Mouse (Mus musculus): ENCODE results near the gene Pde5a. TPM values are rescaled to one million over a fixed set of nuclear protein-coding genes. Genes with fewer than 3 reads are reported as not detected.
A peak's percentile ranks its signal among the peaks of the same experiment; 100 is the strongest.

Pde5a gene
- polyA plus RNA-seq, 1 experiment, result 4.5 TPM

GRCm38 (mm10) chr3:122730741-122731235 is 2.0 kb downstream of the Pde5a start:
- no peaks in the 10 kb centered on the region for H3K36me3 ChIP-seq (ENCODE audit: control insufficient read depth, insufficient read depth)
- H3K4me2 ChIP-seq (ENCODE audit: low read depth), result peak overlapping the region; percentile 88
- no peaks in the 10 kb centered on the region for H3K27me3 ChIP-seq (ENCODE audit: control insufficient read depth, insufficient read depth, insufficient read length)
- H3ac ChIP-seq (ENCODE audit: control insufficient read depth, insufficient read length), result peak overlapping the region; percentile 53
- TF ChIP-seq TCF3 (IDR thresholded peaks at IDR 0.05; ENCODE audit: insufficient read length, low read depth) (no peak), SRF (IDR thresholded peaks at IDR 0.05; ENCODE audit: control insufficient read depth, insufficient read length, low read depth) (no peak), MYOD1 (IDR thresholded peaks at IDR 0.05; ENCODE audit: control insufficient read depth in 1 of 3, insufficient read length in 2 of 3, low read depth in 2 of 3) (no peak), E2F4 (IDR thresholded peaks at IDR 0.05; ENCODE audit: insufficient read depth) (no peak), MYOG (IDR thresholded peaks at IDR 0.05; ENCODE audit: control insufficient read depth in 1 of 3, insufficient read depth in 1 of 3, insufficient read length in 2 of 3, low read depth in 2 of 3) (no peak), POLR2AphosphoS2 (IDR thresholded peaks at IDR 0.05; ENCODE audit: insufficient read length, low read depth) (no peak), POLR2A (IDR thresholded peaks at IDR 0.05; ENCODE audit: insufficient read length, low read depth) (no peak), TCF12 (IDR thresholded peaks at IDR 0.05; ENCODE audit: insufficient read depth, poor library complexity, severe bottlenecking) (no peak), CEBPB (IDR thresholded peaks at IDR 0.05; ENCODE audit: insufficient read depth, poor library complexity, severe bottlenecking) (no peak), USF1 (IDR thresholded peaks at IDR 0.05; ENCODE audit: low read depth) (no peak), MAX (IDR thresholded peaks at IDR 0.05; ENCODE audit: low read depth) (no peak), REST (IDR thresholded peaks at IDR 0.05; ENCODE audit: insufficient read depth, insufficient read length) (no peak)
- peak overlapping the region; percentile 89 for H3K4me3 ChIP-seq
- H3K79me2 ChIP-seq (ENCODE audit: control insufficient read depth, insufficient read depth), result peaks cover 19% of the 10 kb centered on the region

GRCm38 (mm10) chr3:122733806-122734205 is 5.1 kb downstream of the Pde5a start:
- H3K4me3 ChIP-seq, result no peak overlapping the region
- no peaks in the 10 kb centered on the region for H3K27me3 ChIP-seq (ENCODE audit: control insufficient read depth, insufficient read depth, insufficient read length)
- H3K79me2 ChIP-seq (ENCODE audit: control insufficient read depth, insufficient read depth), result peaks cover 19% of the 10 kb centered on the region
- peak overlapping the region; percentile 12 for H3K4me2 ChIP-seq (ENCODE audit: low read depth)
- TF ChIP-seq MYOG (IDR thresholded peaks at IDR 0.05; ENCODE audit: control insufficient read depth in 1 of 3, insufficient read depth in 1 of 3, insufficient read length in 2 of 3, low read depth in 2 of 3) (no peak), TCF3 (IDR thresholded peaks at IDR 0.05; ENCODE audit: insufficient read length, low read depth) (no peak), USF1 (IDR thresholded peaks at IDR 0.05; ENCODE audit: low read depth) (no peak), POLR2AphosphoS2 (IDR thresholded peaks at IDR 0.05; ENCODE audit: insufficient read length, low read depth) (no peak), E2F4 (IDR thresholded peaks at IDR 0.05; ENCODE audit: insufficient read depth) (no peak), REST (IDR thresholded peaks at IDR 0.05; ENCODE audit: insufficient read depth, insufficient read length) (no peak), CEBPB (IDR thresholded peaks at IDR 0.05; ENCODE audit: insufficient read depth, poor library complexity, severe bottlenecking) (no peak), MYOD1 (IDR thresholded peaks at IDR 0.05; ENCODE audit: control insufficient read depth in 1 of 3, insufficient read length in 2 of 3, low read depth in 2 of 3) (no peak), TCF12 (IDR thresholded peaks at IDR 0.05; ENCODE audit: insufficient read depth, poor library complexity, severe bottlenecking) (no peak), POLR2A (IDR thresholded peaks at IDR 0.05; ENCODE audit: insufficient read length, low read depth) (no peak), MAX (IDR thresholded peaks at IDR 0.05; ENCODE audit: low read depth) (no peak), SRF (IDR thresholded peaks at IDR 0.05; ENCODE audit: control insufficient read depth, insufficient read length, low read depth) (no peak)
- no peak overlapping the region for H3ac ChIP-seq (ENCODE audit: control insufficient read depth, insufficient read length)
- no peaks in the 10 kb centered on the region for H3K36me3 ChIP-seq (ENCODE audit: control insufficient read depth, insufficient read depth)

GRCm38 (mm10) chr3:122734329-122734728 is 5.6 kb downstream of the Pde5a start:
- TF ChIP-seq CEBPB (IDR thresholded peaks at IDR 0.05; ENCODE audit: insufficient read depth, poor library complexity, severe bottlenecking) (peak; percentile 76), SRF (IDR thresholded peaks at IDR 0.05; ENCODE audit: control insufficient read depth, insufficient read length, low read depth) (no peak)
- Histone ChIP-seq H3K4me2 (ENCODE audit: low read depth) (peak overlapping the region; percentile 12), H3K79me2 (ENCODE audit: control insufficient read depth, insufficient read depth) (peaks cover 19% of the 10 kb centered on the region), H3ac (ENCODE audit: control insufficient read depth, insufficient read length) (no peak overlapping the region), H3K27me3 (ENCODE audit: control insufficient read depth, insufficient read depth, insufficient read length) (no peaks in the 10 kb centered on the region), H3K4me3 (no peak overlapping the region), H3K36me3 (ENCODE audit: control insufficient read depth, insufficient read depth) (no peaks in the 10 kb centered on the region)

- no peak overlapping the region for H3ac ChIP-seq (ENCODE audit: control insufficient read depth, insufficient read length)
- H3K79me2 ChIP-seq (ENCODE audit: control insufficient read depth, insufficient read depth), result no peaks in the 10 kb centered on the region
- H3K4me2 ChIP-seq (ENCODE audit: low read depth), result no peak overlapping the region
- TF ChIP-seq USF1 (IDR thresholded peaks at IDR 0.05; ENCODE audit: low read depth) (no peak), POLR2A (IDR thresholded peaks at IDR 0.05; ENCODE audit: insufficient read length, low read depth) (no peak), POLR2AphosphoS2 (IDR thresholded peaks at IDR 0.05; ENCODE audit: insufficient read length, low read depth) (no peak), TCF3 (IDR thresholded peaks at IDR 0.05; ENCODE audit: insufficient read length, low read depth) (no peak), E2F4 (IDR thresholded peaks at IDR 0.05; ENCODE audit: insufficient read depth) (no peak), MYOD1 (IDR thresholded peaks at IDR 0.05; ENCODE audit: control insufficient read depth in 1 of 3, insufficient read length in 2 of 3, low read depth in 2 of 3) (no peak), SRF (IDR thresholded peaks at IDR 0.05; ENCODE audit: control insufficient read depth, insufficient read length, low read depth) (no peak), REST (IDR thresholded peaks at IDR 0.05; ENCODE audit: insufficient read depth, insufficient read length) (no peak), MAX (IDR thresholded peaks at IDR 0.05; ENCODE audit: low read depth) (no peak), TCF12 (IDR thresholded peaks at IDR 0.05; ENCODE audit: insufficient read depth, poor library complexity, severe bottlenecking) (no peak), CEBPB (IDR thresholded peaks at IDR 0.05; ENCODE audit: insufficient read depth, poor library complexity, severe bottlenecking) (no peak), MYOG (IDR thresholded peaks at IDR 0.05; ENCODE audit: control insufficient read depth in 1 of 3, insufficient read depth in 1 of 3, insufficient read length in 2 of 3, low read depth in 2 of 3) (no peak)
- H3K27me3 ChIP-seq (ENCODE audit: control insufficient read depth, insufficient read depth, insufficient read length), result no peaks in the 10 kb centered on the region
- H3K4me3 ChIP-seq, result no peak overlapping the region
- H3K36me3 ChIP-seq (ENCODE audit: control insufficient read depth, insufficient read depth), result no peaks in the 10 kb centered on the region
These were observed 10.7 kb downstream of the Pde5a start for GRCm38 (mm10) chr3:122739460-122739859.

GRCm38 (mm10) chr3:122744265-122744664 is 15.5 kb downstream of the Pde5a start:
- H3K36me3 ChIP-seq (ENCODE audit: control insufficient read depth, insufficient read depth), result no peaks in the 10 kb centered on the region
- H3K79me2 ChIP-seq (ENCODE audit: control insufficient read depth, insufficient read depth), result no peaks in the 10 kb centered on the region
- no peak overlapping the region for H3ac ChIP-seq (ENCODE audit: control insufficient read depth, insufficient read length)
- H3K4me3 ChIP-seq, result no peak overlapping the region
- TF ChIP-seq MYOG (IDR thresholded peaks at IDR 0.05; ENCODE audit: control insufficient read depth in 1 of 3, insufficient read depth in 1 of 3, insufficient read length in 2 of 3, low read depth in 2 of 3), result no peak
- TF ChIP-seq E2F4 (IDR thresholded peaks at IDR 0.05; ENCODE audit: insufficient read depth), result no peak
- TF ChIP-seq CEBPB (IDR thresholded peaks at IDR 0.05; ENCODE audit: insufficient read depth, poor library complexity, severe bottlenecking), result no peak
- no peak for TF ChIP-seq MAX (IDR thresholded peaks at IDR 0.05; ENCODE audit: low read depth)
- TF ChIP-seq POLR2AphosphoS2 (IDR thresholded peaks at IDR 0.05; ENCODE audit: insufficient read length, low read depth), result no peak
- H3K4me2 ChIP-seq (ENCODE audit: low read depth), result no peak overlapping the region
- H3K27me3 ChIP-seq (ENCODE audit: control insufficient read depth, insufficient read depth, insufficient read length), result no peaks in the 10 kb centered on the region
